Mouse (Mus musculus): ENCODE measurements around the gene Pik3r1. TPM values are rescaled to one million over a fixed set of nuclear protein-coding genes. Genes with fewer than 3 reads are reported as not detected.

The Pik3r1 gene
- polyA plus RNA-seq, 1 experiment = 6.8 TPM

DNA sequence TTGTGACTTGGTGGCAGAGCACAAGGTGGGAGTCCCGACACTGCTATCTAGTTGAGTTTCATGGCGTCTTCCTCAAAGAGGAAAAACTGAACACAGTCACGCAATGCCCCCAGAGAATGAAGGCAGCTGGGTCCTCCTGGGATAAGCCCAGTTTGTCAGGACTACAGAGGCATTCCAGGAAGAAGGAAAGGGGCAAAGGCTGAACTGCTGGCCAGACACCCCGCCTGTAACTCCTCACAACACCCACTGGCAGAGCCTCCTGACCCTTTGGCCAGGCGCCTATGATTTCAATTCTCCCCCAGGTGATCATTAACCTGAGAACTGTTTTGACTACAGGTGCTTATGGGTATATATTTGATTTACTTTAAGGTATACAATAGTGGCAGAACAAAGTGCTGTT lies 3.9 kb downstream of the Pik3r1 start:
- Histone ChIP-seq H3K79me2 (ENCODE audit: control insufficient read depth, insufficient read depth) (peaks cover 81% of the 10 kb centered on the region), H3ac (ENCODE audit: control insufficient read depth, insufficient read length) (no peak overlapping the region), H3K4me3 (no peak overlapping the region), H3K27me3 (ENCODE audit: control insufficient read depth, insufficient read depth, insufficient read length) (no peaks in the 10 kb centered on the region), H3K4me2 (ENCODE audit: low read depth) (peak overlapping the region; percentile 27), H3K36me3 (ENCODE audit: control insufficient read depth, insufficient read depth) (no peaks in the 10 kb centered on the region)
- no peak for TF ChIP-seq E2F4 (IDR thresholded peaks at IDR 0.05; ENCODE audit: insufficient read depth)
- TF ChIP-seq TCF12 (IDR thresholded peaks at IDR 0.05; ENCODE audit: insufficient read depth, poor library complexity, severe bottlenecking) = no peak
- TF ChIP-seq POLR2AphosphoS2 (IDR thresholded peaks at IDR 0.05; ENCODE audit: insufficient read length, low read depth) = no peak
- TF ChIP-seq MAX (IDR thresholded peaks at IDR 0.05; ENCODE audit: low read depth) = no peak
- TF ChIP-seq TCF3 (IDR thresholded peaks at IDR 0.05; ENCODE audit: insufficient read length, low read depth) = no peak
- TF ChIP-seq MYOG (IDR thresholded peaks at IDR 0.05; ENCODE audit: control insufficient read depth in 1 of 3, insufficient read depth in 1 of 3, insufficient read length in 2 of 3, low read depth in 2 of 3) = no peak
- no peak for TF ChIP-seq SRF (IDR thresholded peaks at IDR 0.05; ENCODE audit: control insufficient read depth, insufficient read length, low read depth)
- TF ChIP-seq CEBPB (IDR thresholded peaks at IDR 0.05; ENCODE audit: insufficient read depth, poor library complexity, severe bottlenecking) = no peak
- TF ChIP-seq POLR2A (IDR thresholded peaks at IDR 0.05; ENCODE audit: insufficient read length, low read depth) = no peak
- no peak for TF ChIP-seq MYOD1 (IDR thresholded peaks at IDR 0.05; ENCODE audit: control insufficient read depth in 1 of 3, insufficient read length in 2 of 3, low read depth in 2 of 3)
- TF ChIP-seq USF1 (IDR thresholded peaks at IDR 0.05; ENCODE audit: low read depth) = no peak
- TF ChIP-seq REST (IDR thresholded peaks at IDR 0.05; ENCODE audit: insufficient read depth, insufficient read length) = no peak

DNA sequence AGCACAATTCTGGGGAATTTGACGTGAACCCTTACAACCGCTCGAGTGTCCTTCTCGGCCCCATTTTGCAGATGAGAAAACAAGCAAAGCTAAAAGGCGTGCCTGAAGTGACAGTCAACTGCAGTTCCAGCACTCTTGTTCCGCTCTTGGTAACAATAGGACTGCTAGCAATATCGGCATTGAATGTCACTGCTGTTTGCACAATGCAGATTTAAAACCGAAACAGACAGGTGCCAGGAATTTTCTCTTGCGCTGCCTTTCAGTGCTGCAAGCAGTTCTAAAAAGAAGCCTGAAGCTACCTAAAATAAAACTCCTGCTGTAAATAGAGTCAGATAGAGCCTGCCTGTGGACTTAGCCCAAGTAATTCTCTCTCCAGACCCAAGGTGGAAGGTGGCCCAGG lies 4.3 kb downstream of the Pik3r1 start:
- H3K79me2 ChIP-seq (ENCODE audit: control insufficient read depth, insufficient read depth) = peaks cover 86% of the 10 kb centered on the region
- H3K4me3 ChIP-seq = no peak overlapping the region
- no peaks in the 10 kb centered on the region for H3K27me3 ChIP-seq (ENCODE audit: control insufficient read depth, insufficient read depth, insufficient read length)
- H3K4me2 ChIP-seq (ENCODE audit: low read depth) = peak overlapping the region; percentile 27
- H3K36me3 ChIP-seq (ENCODE audit: control insufficient read depth, insufficient read depth) = no peaks in the 10 kb centered on the region
- H3ac ChIP-seq (ENCODE audit: control insufficient read depth, insufficient read length) = no peak overlapping the region
- TF ChIP-seq CEBPB (IDR thresholded peaks at IDR 0.05; ENCODE audit: insufficient read depth, poor library complexity, severe bottlenecking) (no peak), TCF3 (IDR thresholded peaks at IDR 0.05; ENCODE audit: insufficient read length, low read depth) (no peak), POLR2AphosphoS2 (IDR thresholded peaks at IDR 0.05; ENCODE audit: insufficient read length, low read depth) (no peak), POLR2A (IDR thresholded peaks at IDR 0.05; ENCODE audit: insufficient read length, low read depth) (no peak), MYOG (IDR thresholded peaks at IDR 0.05; ENCODE audit: control insufficient read depth in 1 of 3, insufficient read depth in 1 of 3, insufficient read length in 2 of 3, low read depth in 2 of 3) (no peak), E2F4 (IDR thresholded peaks at IDR 0.05; ENCODE audit: insufficient read depth) (no peak), REST (IDR thresholded peaks at IDR 0.05; ENCODE audit: insufficient read depth, insufficient read length) (no peak), USF1 (IDR thresholded peaks at IDR 0.05; ENCODE audit: low read depth) (no peak), SRF (IDR thresholded peaks at IDR 0.05; ENCODE audit: control insufficient read depth, insufficient read length, low read depth) (no peak), MAX (IDR thresholded peaks at IDR 0.05; ENCODE audit: low read depth) (no peak)

DNA sequence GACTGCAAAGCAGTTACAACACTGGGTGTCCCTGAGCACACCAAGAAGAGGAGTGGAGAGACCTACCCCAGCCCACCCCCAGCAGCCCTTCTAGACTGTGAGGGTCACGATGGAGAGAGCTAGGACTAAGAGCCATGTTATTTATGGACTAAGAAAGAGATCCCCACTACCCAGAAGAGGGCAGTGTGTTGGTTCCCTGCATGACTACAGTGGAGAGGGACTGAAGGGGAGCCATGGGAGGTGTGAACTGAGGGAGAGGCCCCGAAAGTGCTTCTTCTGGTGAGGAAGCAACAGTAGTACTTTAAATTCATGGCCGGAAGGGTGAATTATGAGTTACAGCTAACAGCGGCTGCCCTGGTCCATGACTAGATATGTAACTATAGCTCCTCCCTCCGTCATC lies 4.9 kb downstream of the Pik3r1 start:
- no peak overlapping the region for H3K4me2 ChIP-seq (ENCODE audit: low read depth)
- no peak for TF ChIP-seq MYOD1 (IDR thresholded peaks at IDR 0.05; ENCODE audit: control insufficient read depth in 1 of 3, insufficient read length in 2 of 3, low read depth in 2 of 3)
- no peak for TF ChIP-seq REST (IDR thresholded peaks at IDR 0.05; ENCODE audit: insufficient read depth, insufficient read length)
- TF ChIP-seq POLR2AphosphoS2 (IDR thresholded peaks at IDR 0.05; ENCODE audit: insufficient read length, low read depth) = no peak
- no peak for TF ChIP-seq E2F4 (IDR thresholded peaks at IDR 0.05; ENCODE audit: insufficient read depth)
- no peak for TF ChIP-seq POLR2A (IDR thresholded peaks at IDR 0.05; ENCODE audit: insufficient read length, low read depth)
- no peak for TF ChIP-seq MYOG (IDR thresholded peaks at IDR 0.05; ENCODE audit: control insufficient read depth in 1 of 3, insufficient read depth in 1 of 3, insufficient read length in 2 of 3, low read depth in 2 of 3)
- TF ChIP-seq USF1 (IDR thresholded peaks at IDR 0.05; ENCODE audit: low read depth) = no peak
- TF ChIP-seq MAX (IDR thresholded peaks at IDR 0.05; ENCODE audit: low read depth) = no peak
- TF ChIP-seq SRF (IDR thresholded peaks at IDR 0.05; ENCODE audit: control insufficient read depth, insufficient read length, low read depth) = no peak
- TF ChIP-seq TCF12 (IDR thresholded peaks at IDR 0.05; ENCODE audit: insufficient read depth, poor library complexity, severe bottlenecking) = no peak
- TF ChIP-seq CEBPB (IDR thresholded peaks at IDR 0.05; ENCODE audit: insufficient read depth, poor library complexity, severe bottlenecking) = no peak
- TF ChIP-seq TCF3 (IDR thresholded peaks at IDR 0.05; ENCODE audit: insufficient read length, low read depth) = no peak
- H3K4me3 ChIP-seq = no peak overlapping the region
- H3K27me3 ChIP-seq (ENCODE audit: control insufficient read depth, insufficient read depth, insufficient read length) = no peaks in the 10 kb centered on the region
- H3K36me3 ChIP-seq (ENCODE audit: control insufficient read depth, insufficient read depth) = peaks cover 4% of the 10 kb centered on the region
- no peak overlapping the region for H3ac ChIP-seq (ENCODE audit: control insufficient read depth, insufficient read length)
- peaks cover 91% of the 10 kb centered on the region for H3K79me2 ChIP-seq (ENCODE audit: control insufficient read depth, insufficient read depth)

- Histone ChIP-seq H3ac (ENCODE audit: control insufficient read depth, insufficient read length) (no peak overlapping the region), H3K27me3 (ENCODE audit: control insufficient read depth, insufficient read depth, insufficient read length) (no peaks in the 10 kb centered on the region), H3K79me2 (ENCODE audit: control insufficient read depth, insufficient read depth) (peaks cover 100% of the 10 kb centered on the region), H3K36me3 (ENCODE audit: control insufficient read depth, insufficient read depth) (peaks cover 20% of the 10 kb centered on the region), H3K4me3 (no peak overlapping the region), H3K4me2 (ENCODE audit: low read depth) (no peak overlapping the region)
- TF ChIP-seq POLR2AphosphoS2 (IDR thresholded peaks at IDR 0.05; ENCODE audit: insufficient read length, low read depth) (no peak), SRF (IDR thresholded peaks at IDR 0.05; ENCODE audit: control insufficient read depth, insufficient read length, low read depth) (no peak), E2F4 (IDR thresholded peaks at IDR 0.05; ENCODE audit: insufficient read depth) (no peak), POLR2A (IDR thresholded peaks at IDR 0.05; ENCODE audit: insufficient read length, low read depth) (no peak), TCF3 (IDR thresholded peaks at IDR 0.05; ENCODE audit: insufficient read length, low read depth) (no peak), MYOD1 (IDR thresholded peaks at IDR 0.05; ENCODE audit: control insufficient read depth in 1 of 3, insufficient read length in 2 of 3, low read depth in 2 of 3) (no peak), MYOG (IDR thresholded peaks at IDR 0.05; ENCODE audit: control insufficient read depth in 1 of 3, insufficient read depth in 1 of 3, insufficient read length in 2 of 3, low read depth in 2 of 3) (no peak), CEBPB (IDR thresholded peaks at IDR 0.05; ENCODE audit: insufficient read depth, poor library complexity, severe bottlenecking) (no peak), USF1 (IDR thresholded peaks at IDR 0.05; ENCODE audit: low read depth) (no peak), MAX (IDR thresholded peaks at IDR 0.05; ENCODE audit: low read depth) (no peak), TCF12 (IDR thresholded peaks at IDR 0.05; ENCODE audit: insufficient read depth, poor library complexity, severe bottlenecking) (no peak)
These were observed 6.4 kb downstream of the Pik3r1 start for GRCm38 (mm10) chr13:101761617-101762016.
